Mouse (Mus musculus): Measurements from ENCODE around the gene Irgq.

- no peak for TF ChIP-seq GATA1 (IDR thresholded peaks at IDR 0.05; ENCODE audit: low read length)
- TF ChIP-seq TAL1 (IDR thresholded peaks at IDR 0.05; ENCODE audit: low read length) = no peak
Measured at GRCm38 (mm10) chr7:24563837-24564206, 33.3 kb downstream of the Irgq start.
